Mouse (Mus musculus): ENCODE measurements around the gene Acss2.

- TF ChIP-seq CTCF (IDR thresholded peaks at IDR 0.05; ENCODE audit: control insufficient read depth, insufficient read depth, insufficient replicate concordance, low read depth, low read length) (no peak), POLR2A (IDR thresholded peaks at IDR 0.05; ENCODE audit: control insufficient read depth, low read depth, low read length) (no peak)
Observed at GRCm38 (mm10) chr2:155505811-155506210, 11.9 kb upstream of the Acss2 start.
